Mouse (Mus musculus) stomach, postnatal 0 days (tissue): ENCODE measurements around the gene Bcl2l10.

Source experiments
- CTCF ChIP-seq: IDR thresholded peaks from 2 replicates; pipeline ENCODE4 v1.5.1; 2016; ENCODE audit warnings: antibody characterized with exemption, low read depth, mild to moderate bottlenecking, moderate library complexity
- EP300 ChIP-seq: optimal IDR thresholded peaks from 2 replicates; pipeline ENCODE3; 2016; ENCODE audit warnings: antibody characterized with exemption

DNA sequence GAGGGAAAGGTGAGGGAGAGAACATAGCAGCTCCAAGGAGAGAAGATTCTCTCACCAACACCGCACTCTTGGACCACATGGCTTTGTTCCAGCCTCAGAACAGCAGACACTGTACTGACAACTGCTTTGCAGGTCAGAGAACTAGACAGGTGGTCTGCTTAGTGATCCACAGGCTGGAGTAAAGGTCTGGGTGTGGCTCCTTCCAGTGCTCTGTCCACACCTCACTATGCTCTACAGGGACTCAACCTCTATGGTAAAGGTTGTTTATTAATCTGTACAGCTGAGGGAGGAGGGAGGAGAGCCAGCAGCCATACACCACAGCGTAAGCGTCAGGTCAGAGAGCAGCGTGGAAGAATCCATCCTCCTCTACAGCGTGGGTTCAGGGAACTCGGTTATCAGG, 48.4 kb downstream of the Bcl2l10 start:
- TF ChIP-seq CTCF (no peak), EP300 (no peak)
